Mouse (Mus musculus) ES-Bruce4 (cell line): ENCODE measurements around the gene Lysmd2.

Source experiments
- CTCF ChIP-seq: IDR thresholded peaks from one replicate; pipeline ENCODE4 v1.8.1; 2011; ENCODE audit warnings: low read depth, low read length
- EP300 ChIP-seq: IDR thresholded peaks from 2 replicates; pipeline ENCODE4 v1.6.1; 2011; ENCODE audit warnings: low read depth, low read length; ENCODE audit not compliant: insufficient read depth
- POLR2A ChIP-seq: IDR thresholded peaks from one replicate; pipeline ENCODE4 v1.8.1; 2011; ENCODE audit warnings: low read length; ENCODE audit not compliant: insufficient read depth

- TF ChIP-seq EP300: no peak
- no peak for TF ChIP-seq CTCF
- TF ChIP-seq POLR2A: no peak
Observed at GRCm38 (mm10) chr9:75589850-75590790, 35.4 kb upstream of the Lysmd2 start.
